Mouse (Mus musculus) retina, postnatal 1 day (tissue): ENCODE data around the gene Hdgfl3.
"Not testable (repeated sequence)": the region's sequence is repeated elsewhere in the genome, so short reads cannot be mapped to it uniquely, and the experiment has no call there.

Experiments
- DNase-seq: peaks from one replicate; pipeline ENCODE4 v3.0.0-alpha.2; 2012

Gene Hdgfl3

GRCm38 (mm10) chr7:81851706-81852105, 82.6 kb downstream of the Hdgfl3 start:
- DNase-seq: no peak

GRCm38 (mm10) chr7:81850171-81850570, 84.1 kb downstream of the Hdgfl3 start:
- DNase-seq: no peak

GRCm38 (mm10) chr7:81849633-81850032, 84.6 kb downstream of the Hdgfl3 start:
- DNase-seq: no peak

- no peak for DNase-seq
These were observed 85.1 kb downstream of the Hdgfl3 start for GRCm38 (mm10) chr7:81849214-81849613.

GRCm38 (mm10) chr7:81847777-81848176, 86.5 kb downstream of the Hdgfl3 start:
- peak; percentile 77 for DNase-seq

- DNase-seq: peak; percentile 67
These were observed 87.3 kb downstream of the Hdgfl3 start for GRCm38 (mm10) chr7:81847010-81847409.

GRCm38 (mm10) chr7:81846008-81846407, 88.3 kb downstream of the Hdgfl3 start:
- no peak for DNase-seq

- DNase-seq: peak; percentile 52
These were observed 89.0 kb downstream of the Hdgfl3 start for GRCm38 (mm10) chr7:81845313-81845712.

GRCm38 (mm10) chr7:81844801-81845200, 89.5 kb downstream of the Hdgfl3 start:
- DNase-seq: no peak

GRCm38 (mm10) chr7:81843903-81844302, 90.4 kb downstream of the Hdgfl3 start:
- DNase-seq: no peak

GRCm38 (mm10) chr7:81842998-81843397, 91.3 kb downstream of the Hdgfl3 start:
- DNase-seq: no peak

- no peak for DNase-seq
These were observed 92.1 kb downstream of the Hdgfl3 start for GRCm38 (mm10) chr7:81842141-81842540.

- no peak for DNase-seq
These were observed 92.8 kb downstream of the Hdgfl3 start for GRCm38 (mm10) chr7:81841439-81841838.

GRCm38 (mm10) chr7:81840661-81841181, 93.6 kb downstream of the Hdgfl3 start:
- DNase-seq: no peak

GRCm38 (mm10) chr7:81839746-81840145, 94.5 kb downstream of the Hdgfl3 start:
- DNase-seq: no peak

GRCm38 (mm10) chr7:81837771-81838170, 96.5 kb downstream of the Hdgfl3 start:
- not testable (repeated sequence) for DNase-seq

- DNase-seq: no peak
These were observed 98.8 kb downstream of the Hdgfl3 start for GRCm38 (mm10) chr7:81835430-81835829.

GRCm38 (mm10) chr7:81834847-81835246, 99.4 kb downstream of the Hdgfl3 start:
- peak; percentile 26 for DNase-seq
